Mouse (Mus musculus) myocyte (in vitro differentiated cells): ENCODE data around the gene Hnrnpu.

Source experiments
- E2F4 ChIP-seq: IDR thresholded peaks from one replicate; pipeline ENCODE4 v1.6.1; 2011; ENCODE audit warnings: mild to moderate bottlenecking, control low read depth, moderate library complexity; ENCODE audit not compliant: insufficient read depth
- POLR2A ChIP-seq: IDR thresholded peaks from one replicate; pipeline ENCODE4 v1.6.1; 2011; ENCODE audit warnings: low read depth, mild to moderate bottlenecking, control low read depth, moderate library complexity; ENCODE audit not compliant: insufficient read length
- TCF12 ChIP-seq: IDR thresholded peaks from one replicate; pipeline ENCODE4 v1.6.1; 2011; ENCODE audit warnings: mild to moderate bottlenecking, control low read depth; ENCODE audit not compliant: poor library complexity, insufficient read depth, severe bottlenecking
- USF1 ChIP-seq: IDR thresholded peaks from one replicate; pipeline ENCODE4 v1.6.1; 2011; ENCODE audit warnings: low read depth, mild to moderate bottlenecking, control low read depth, moderate library complexity

DNA sequence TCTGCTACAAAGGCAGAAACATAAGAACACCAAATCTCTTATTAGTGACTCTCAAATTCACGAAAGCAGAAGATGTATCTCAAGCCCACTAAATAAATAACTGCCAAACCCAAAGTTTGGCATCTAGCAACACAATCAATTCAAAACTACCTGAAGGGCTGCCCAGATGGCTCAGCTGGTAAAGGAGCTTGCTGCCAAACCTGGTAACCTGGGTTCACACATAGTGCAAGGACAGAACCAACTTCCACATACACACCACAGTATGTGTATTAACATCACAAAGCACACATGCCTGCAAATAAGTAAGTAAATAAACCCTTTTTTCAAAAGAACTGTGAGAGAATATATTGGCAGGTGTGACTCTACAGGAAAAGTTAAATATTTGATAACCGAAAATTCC is 23.4 kb downstream of the Hnrnpu start:
- no peak for TF ChIP-seq POLR2A
- TF ChIP-seq TCF12 = no peak
- no peak for TF ChIP-seq USF1
- TF ChIP-seq E2F4 = no peak
